Mouse (Mus musculus) cerebellum, postnatal 25 days (tissue): ENCODE results near the gene Eif2d.

Experiments used
- DNase-seq, 2 experiments: peaks; one replicate each; pipeline ENCODE4 v3.0.0; 2021; ENCODE audit warnings: mixed read lengths in 2 of 2

Gene Eif2d

DNA sequence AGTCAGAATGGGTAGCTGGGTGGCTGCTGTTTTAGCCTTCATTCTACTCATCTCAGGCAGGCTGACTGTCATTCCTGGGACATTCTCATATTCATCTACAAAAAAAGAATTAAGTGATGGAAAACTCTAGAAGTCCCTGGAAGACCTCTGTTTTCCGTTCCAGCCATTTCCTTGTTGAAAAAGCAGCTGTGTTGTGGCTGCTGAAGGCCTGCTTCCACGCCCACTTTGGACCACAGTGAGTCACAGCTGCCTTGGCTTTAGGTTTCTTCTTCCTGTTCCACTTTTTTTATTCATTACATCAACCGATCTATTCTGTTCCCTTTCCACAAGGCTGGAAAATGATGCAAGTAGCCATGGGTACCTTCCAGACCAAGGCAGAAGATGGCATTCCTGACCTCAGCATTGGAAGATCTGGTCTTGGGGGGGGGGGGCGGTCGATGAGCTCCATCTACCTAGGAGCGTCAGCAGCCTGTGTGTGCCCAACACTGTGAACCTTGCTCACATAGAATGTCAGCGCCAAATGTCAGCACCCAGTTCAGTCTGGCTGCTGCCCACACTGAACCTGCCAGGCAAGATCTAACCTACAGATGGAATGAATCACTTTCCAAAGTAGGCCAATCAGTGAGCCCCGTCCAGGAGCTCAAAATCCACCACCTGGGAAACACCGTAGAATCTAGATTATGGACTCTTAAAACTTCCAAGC lies 31.4 kb downstream of the Eif2d start:
- DNase-seq: peak in 1 of 2 experiments; percentile 33

DNA sequence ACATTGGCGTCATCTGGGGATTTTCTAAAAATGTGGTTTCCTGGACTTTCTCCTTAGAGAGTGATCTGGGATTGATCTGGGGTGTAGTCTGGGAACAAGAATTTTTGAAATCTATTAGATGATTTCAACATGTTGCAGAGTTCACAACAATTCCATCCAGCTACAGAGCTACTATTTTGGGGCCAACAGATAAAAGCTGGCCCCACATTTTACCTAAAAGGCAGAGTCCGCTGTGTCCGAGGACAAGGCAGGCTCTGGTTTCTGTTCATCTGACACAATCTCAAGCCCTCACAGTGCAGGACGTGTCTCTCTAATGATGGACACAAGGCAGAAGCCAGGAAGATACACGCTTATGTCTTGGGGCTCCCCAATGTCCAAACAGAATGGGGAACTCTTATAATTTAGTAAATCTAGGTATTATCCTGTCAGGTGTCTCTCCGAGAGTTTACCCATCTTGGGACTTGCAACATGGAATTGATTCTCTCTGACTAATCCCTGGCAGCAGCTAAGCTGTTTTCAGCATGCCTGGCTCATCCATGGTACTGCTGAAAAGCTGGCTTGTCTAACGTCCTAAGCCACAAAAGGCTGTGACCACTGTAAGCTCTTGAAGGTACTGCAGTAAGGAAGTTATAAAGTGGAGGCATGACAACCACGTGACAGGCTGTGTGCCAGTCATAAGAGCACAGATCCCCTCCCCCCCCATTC lies 32.1 kb downstream of the Eif2d start:
- no peak for DNase-seq

DNA sequence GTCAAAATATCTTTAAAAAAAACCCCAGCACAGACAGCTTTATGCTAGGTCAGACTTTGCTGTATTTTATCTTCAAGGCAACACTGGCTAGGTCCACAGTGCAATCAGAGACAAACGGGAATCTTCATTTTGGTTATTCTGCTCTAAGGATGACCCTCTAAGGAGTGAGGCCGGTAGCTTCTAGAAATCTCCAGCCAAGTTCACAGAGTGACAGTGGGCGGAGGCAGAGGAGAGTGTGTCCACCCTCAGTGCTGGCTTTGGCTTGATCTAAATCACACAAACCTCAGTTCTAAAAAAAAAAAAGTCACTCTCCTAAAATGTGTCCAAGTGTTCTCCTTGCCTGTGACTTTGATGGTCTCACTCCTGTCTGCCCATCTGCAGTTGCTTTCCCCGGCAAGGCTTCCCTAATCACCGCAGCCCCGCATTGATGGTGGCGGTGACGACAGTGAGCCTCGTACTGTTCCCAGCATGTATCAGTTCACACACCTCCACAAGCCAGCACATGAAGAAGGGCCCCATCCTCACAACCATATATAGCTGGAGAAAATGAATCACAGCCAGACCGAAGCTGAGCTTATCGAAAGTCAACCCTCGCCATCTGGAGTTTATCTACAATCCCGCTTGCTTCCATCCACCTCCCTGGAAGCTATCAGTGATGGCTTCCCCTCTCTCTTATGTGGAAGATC lies 33.0 kb downstream of the Eif2d start:
- no peak for DNase-seq

DNA sequence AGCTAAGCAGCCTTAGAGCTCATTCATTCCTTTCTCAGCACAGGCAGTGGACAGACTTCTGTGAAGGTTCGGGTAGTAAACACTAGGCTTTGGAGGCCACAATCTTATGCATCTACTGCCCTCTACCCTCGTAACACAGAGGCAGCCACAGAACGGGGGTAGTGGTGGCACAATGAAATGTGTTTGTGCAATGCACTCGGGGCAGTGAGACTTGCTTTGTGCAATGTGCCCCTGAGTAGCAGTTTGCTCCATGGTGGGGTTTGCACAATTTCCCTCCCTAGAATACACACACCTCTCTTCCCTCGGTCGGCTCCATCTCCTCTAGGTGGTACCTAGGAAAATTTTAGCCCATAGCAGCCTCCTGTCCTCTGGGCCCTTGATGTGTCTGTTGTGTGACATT lies 34.0 kb downstream of the Eif2d start:
- DNase-seq: no peak

DNA sequence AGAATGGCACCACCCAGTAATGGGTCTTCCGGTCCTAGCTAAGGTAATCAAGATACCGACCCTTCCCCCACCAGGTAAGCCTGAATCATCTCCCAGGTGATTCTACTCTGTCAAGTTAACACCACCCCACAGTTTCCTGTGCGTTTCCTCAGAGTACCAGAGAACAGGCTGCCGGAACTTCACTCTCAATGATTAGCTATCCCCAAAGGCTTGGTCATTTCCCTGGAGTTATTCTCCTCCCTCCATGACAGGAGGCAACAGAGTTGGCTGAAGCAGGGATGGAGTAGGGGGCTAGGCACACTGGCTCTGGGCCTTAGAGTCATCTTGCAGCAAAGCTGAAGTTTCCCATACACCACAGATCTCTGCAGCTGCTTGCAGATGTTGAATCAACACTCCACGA lies 34.9 kb downstream of the Eif2d start:
- no peak for DNase-seq

DNA sequence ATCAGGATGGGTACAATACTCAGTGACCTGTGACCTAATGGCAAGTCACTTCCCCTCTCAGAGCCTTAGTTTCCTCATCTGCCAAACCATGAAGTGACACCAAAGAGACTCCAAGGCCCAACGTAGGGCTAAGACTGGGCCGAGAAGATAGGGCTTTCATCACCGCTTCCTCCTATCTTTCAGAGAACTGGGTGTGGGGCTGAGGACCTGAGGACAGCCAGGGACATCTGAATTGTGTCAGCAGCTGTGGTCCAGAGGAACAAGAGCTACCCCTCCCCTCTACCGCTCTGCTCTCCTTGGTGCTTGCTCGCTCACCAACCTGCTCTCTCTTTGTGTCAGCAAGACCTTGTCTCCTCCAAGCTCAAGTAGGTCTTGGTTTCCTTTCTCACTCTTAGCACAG lies 35.7 kb downstream of the Eif2d start:
- no peak for DNase-seq

DNA sequence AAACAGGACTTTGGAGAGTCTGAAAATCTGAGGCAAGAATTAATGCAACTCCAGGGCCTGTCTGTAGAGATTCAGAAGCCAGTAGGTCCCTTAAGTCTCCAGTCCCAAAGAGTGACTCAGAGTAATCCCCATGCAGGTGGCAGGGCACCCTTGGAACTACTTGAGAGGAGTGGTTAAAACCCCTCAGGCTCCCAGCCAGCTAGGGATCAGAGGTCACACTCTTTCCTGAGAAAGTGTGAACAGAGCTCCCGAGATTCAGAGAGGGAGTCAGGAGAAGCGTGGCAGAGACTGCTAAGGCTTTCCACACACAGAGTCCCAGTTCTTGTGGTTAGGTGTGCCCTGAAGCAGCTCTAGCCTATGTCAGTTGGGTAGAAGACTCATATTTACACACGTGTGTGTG lies 40.8 kb downstream of the Eif2d start:
- no peak for DNase-seq

DNA sequence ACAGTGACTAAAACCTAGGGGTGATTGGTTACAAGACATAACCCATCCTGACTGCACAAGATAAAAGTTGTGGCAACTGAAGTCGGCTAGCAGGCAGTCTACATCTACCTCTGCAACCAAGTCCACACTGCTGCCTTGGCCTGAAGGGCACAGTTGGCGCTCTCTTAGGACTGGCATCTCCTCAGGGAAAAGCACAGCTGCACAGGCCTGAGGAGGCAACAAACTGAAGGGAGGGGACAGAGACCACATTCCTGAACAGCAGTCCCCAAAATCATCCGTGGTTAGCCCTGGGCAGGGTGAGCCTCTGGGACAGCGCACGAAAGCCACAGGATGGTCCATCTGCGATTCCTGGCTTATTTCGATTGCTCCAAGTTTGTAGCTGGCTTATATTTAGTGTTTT lies 42.7 kb downstream of the Eif2d start:
- no peak for DNase-seq

DNA sequence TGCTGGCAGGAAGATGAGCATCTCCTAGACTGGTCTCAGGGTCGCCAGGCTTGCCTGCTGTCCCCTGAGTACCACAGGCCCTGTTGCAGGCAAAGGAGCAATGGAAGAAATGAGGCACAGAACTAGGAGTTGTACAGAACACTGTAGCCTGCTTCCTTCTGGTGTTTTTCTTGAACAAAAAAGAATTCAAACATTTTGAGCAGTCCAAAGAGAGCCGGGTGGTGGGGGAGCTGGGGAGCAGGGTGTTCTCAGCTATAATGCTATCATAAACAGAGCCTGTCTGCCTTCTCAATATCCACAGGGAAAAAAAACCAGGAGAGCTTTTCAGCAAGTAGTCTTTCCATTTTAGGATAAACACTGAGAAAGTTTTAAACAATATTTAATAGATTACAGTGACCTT lies 43.1 kb downstream of the Eif2d start:
- no peak for DNase-seq

DNA sequence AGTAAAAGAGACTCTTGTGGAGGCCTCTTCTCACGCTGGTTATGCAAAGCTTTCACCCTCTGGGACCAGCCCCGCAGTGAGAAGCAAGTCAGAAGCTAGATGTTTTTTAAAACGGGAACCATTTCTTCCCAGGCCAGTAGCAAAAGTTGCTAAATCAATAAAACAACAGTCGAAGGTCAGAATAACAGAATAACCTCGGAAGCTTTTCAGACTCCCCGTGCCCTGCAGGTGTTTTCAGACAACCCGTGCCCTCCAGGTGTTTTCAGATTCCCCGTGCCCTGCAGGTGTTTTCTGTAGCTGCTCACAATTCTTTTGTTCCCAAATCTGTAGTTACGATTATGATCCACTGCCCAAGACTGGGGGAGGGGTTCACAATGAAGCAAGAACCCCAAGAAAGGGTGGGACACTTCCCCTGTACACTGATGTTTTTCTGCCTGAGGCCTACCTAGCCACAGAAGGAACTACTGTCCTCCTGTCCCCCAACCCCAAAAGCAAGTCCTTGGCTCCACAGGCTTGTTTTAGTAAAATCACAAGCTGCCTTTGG lies 45.5 kb downstream of the Eif2d start:
- no peak for DNase-seq

DNA sequence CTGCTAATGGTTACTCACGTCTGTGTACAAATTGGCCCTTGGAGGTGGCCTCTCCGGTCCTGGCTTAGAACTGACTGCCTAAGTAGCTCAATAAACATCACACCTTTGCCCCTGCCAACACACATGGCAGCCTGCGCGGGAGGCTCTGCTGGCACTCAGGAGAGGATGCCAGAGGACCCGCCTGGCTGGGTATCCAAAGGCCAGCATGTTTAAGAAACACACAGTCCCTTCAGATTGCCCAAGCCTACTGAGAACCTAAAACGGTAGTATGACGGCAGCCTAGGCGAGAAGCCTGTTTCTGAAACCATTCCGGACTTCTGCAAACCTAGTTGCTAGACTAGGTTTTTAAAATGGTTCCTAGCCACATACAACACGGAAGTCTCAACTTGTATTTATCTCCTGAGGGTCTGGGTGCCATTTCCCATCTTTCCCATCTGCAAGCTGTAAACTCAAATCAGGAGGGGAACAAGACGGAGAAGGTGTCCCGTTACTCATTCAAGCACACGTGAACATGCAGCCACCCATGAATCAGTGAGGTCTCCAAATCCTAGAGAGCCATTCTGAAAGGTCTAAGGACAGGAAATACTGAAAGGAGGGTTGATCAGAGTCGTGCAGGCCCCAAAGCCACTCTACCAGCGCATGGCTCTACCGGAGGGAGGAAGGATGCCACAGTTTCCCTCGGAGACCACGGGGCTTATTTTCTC lies 46.3 kb downstream of the Eif2d start:
- DNase-seq: peak; percentile 68 to 75

DNA sequence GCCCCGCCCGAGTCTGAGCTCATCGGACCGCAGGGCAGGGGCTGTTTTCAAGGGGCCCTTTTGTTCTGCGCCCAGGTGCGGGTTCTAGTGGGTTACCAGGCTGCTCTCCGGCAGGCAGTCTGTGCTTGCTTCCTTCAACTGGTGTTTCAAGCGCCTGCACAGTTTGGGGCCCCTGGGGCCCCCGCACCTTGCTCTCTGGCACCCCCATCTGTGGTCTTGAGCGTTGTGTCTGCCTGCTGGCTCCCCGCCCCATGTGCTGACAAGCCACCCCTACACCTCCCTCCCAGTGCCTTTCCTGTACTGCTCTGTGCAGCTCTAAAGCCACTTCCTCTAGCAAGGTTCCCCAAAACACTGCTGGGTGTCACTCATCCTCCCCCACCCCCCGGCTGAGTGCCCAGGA lies 47.0 kb downstream of the Eif2d start:
- DNase-seq: peak in 1 of 2 experiments; percentile 34

DNA sequence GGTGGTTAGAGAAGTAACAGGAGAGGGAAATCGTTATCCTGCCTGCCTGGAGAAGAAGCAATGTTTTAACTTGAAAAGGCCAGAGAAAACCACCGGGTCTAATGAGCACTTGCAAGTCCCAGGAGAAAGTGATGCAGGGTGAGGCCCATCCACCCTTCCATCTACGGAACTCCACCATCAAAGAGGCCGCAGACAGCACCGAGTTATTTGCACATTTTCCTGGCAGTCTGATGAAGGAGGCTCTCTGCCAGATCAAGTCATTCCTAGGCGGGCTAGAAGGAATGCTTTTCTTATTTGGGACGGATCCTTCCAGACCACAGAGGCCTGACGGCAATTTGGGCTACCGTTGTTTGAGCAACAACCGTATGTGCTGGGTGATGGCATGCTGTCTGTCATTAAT lies 47.6 kb downstream of the Eif2d start:
- DNase-seq: no peak

DNA sequence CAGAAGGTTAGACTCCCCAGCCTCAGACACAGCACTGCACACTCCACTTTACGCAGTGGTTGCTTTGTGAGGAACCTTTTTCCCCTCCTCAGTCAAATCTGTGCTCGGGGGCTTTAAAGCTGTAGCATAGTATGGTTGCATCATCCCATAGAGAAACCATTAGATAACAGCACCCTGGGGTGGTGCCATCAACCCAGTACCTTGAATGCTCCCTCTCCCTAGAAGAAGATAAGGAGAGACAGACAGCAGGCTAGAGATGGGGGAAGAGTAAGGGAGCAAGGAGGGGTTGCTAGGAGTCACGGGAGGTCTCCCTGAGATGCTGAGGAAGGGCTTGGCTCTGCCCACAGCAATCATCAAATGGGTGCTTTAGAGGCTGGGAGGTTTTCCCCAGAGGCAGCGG lies 48.4 kb downstream of the Eif2d start:
- DNase-seq: no peak

DNA sequence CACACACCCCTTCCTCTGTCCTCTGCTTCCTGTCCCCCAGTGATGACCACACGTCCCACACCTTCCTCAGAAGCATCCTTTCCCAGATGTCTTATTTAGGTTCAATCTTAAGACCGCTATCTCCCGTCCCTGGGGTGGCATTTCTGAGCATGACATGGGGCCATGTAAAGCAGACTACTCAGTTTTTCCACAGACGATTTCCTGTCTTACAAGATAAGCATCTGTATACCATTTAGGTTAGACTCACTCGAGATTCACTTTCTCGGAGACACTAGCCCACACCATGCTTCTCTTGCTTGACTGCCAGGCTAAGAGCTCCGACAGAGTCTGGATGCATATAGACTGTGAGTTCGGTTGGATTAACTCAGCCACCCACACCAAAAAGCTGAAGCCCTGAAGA lies 51.5 kb downstream of the Eif2d start:
- no peak for DNase-seq

DNA sequence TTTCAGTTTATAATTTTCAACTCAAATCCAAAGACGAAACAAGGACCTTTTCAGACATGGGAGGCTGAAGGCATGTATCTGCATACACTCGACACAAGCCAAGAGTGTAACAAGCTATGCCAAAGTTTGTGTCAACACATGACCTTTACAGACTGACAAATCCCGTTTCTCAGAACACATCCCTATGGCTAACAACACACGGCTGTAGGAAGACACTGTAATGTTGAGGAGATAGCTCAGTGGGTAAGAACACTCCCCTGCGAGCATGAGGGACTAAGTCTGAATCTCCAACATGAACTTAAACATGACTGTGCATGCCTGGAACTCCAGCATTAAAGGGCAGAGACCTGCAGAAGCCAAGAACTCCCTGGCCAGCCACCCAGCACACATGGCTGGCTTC lies 53.4 kb downstream of the Eif2d start:
- DNase-seq: no peak

DNA sequence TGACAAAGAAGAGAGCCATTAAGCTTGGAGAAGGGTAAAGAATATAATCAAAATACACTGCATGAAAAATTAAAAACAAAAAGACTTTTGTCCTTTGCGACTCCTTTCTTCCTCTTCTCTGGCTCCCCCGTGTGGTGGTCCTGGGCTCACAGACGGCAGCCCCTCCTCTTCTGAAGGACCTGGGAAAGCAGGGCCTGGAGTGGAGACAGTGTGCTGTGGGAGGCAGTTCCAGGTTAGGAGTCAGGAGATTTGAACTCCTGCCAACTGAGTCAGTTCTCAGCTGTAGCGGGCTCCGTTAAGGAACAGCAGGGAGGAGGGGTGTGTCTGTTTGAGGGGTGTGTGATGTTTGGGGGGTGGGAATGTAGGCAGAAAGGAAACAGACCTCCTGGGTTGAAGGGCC lies 54.5 kb downstream of the Eif2d start:
- peak; percentile 32 to 63 for DNase-seq

DNA sequence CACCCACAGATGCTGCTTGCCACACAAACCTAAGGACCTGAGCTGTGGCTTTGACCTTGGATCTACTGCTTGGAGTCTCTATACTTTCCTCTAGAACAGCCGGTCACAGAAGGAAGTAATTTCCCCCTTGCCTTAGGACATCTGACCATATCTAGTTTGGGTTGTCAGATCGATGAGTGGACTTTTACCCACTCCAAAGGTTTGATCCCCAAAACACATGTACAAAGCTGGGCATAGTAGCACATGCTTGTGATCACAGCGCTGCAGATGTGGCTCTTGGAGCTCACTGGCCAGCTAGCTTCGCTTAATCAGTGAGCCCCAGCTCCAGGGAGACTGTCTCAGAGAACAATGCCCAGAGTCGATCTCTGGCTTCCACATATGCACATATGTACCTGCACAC lies 55.1 kb downstream of the Eif2d start:
- DNase-seq: no peak

DNA sequence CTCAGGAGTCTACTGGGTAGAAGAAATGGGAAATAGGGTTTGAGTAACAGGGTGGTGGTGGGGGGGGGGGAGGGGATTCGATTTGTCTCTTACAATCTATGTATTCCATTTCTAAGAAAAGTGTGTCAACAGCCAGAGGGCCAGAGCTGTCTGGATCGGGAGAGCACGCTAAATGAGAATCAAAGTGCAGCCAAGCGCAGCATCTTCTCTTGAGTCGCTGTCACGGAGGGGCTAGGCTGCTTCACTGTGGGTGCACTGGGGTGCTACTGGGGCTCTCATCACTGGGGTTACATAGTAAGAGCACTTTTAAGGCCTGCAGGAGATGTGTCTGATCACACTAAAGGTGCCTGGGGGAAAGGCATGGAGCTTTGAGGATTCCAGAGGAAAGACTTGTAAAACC lies 55.8 kb downstream of the Eif2d start:
- DNase-seq: no peak

DNA sequence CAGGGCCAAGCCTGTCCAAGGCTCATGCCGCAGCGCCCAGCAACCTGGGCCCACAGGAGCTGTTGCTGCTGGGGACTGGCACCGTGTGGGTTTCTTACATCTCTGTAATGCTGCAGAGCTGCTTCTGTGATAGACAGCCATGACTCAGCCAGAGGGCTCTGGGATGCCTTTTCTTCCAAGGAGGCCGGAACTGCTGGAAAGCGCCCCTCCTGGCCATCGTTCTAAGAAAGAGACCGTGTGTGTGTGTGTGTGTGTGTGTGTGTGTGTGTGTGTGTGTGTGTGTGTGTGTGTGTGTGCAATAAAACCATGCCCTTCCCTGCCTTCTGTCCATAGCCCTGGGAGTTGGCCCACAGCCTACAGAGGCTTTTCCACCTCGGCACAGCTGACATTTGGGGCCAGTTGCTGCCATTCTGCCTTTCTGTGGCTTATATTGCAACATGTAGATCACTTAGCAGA lies 57.0 kb downstream of the Eif2d start:
- DNase-seq: peak; percentile 57 to 75

DNA sequence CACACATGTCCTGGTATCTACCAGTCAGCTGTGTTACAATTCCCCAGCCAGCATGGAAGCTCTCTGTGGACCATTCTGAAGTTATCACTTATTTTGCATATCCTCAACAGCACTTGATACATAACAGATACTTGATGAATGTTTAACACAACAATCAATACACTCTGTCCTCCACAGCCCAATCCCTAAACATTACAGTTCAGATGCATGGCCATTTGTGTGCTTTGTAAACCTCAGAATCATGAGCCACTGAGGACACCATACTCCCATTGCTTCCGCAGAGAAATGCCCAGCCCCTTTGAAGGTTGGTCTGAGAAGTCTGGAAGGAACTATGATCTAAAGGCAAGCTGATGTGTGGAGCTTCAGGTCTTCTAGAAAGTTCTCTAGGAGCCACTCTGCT lies 58.7 kb downstream of the Eif2d start:
- no peak for DNase-seq

DNA sequence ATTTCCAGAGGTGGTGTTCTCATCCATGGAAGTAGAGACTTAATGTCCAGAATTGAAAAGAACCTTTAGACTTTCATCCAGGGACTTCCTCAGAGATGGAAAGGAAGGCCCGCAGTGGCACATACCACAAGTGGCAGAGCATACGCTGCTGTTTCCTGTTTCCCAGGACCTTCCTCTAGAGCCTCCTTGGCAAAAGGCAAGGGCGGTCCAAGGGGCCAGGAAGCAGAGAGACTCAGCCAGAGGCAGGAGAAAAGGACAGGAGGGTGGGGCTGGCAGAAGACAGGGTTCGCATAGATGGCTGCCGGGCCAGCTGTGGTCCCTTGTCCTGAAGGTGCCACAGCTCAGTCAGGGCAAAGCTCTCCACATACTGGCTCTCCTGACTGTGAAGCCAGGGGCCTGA lies 60.0 kb downstream of the Eif2d start:
- no peak for DNase-seq

DNA sequence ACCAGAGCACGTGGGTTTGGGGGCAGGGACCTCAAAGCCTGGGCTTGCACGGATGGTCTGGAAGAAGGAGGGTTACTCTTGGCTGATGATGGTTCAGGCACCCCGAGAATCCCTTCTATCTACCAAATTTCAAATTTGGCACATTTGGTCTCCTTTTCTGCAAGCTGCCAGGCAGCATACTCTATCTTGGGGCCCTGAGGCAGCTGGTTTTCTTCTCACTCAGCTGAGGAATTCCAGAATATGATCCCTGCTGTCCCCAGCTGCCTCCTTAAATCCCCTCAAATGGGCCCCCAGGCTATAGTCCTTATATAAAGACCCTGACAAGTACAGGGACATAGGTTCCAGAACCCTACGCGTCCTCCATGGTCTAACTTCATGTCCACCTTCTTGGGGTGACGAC lies 60.4 kb downstream of the Eif2d start:
- no peak for DNase-seq
